In genomic region chr8:46409296-46409695, GRCm38 (mm10) we compare ENCODE assay signal across 19 mouse cellular contexts.
DNase-seq lines count a peak whose midpoint lies in the region; ATAC-seq and TF ChIP-seq lines count a peak whose summit lies in the region.
"Had no signal": no experiment of that assay in that cellular context is flagged by ENCODE, and none has a peak within 500 bp of the region (broad histone marks: within the 10 kb centered on the region; RNA-seq: fewer than 3 reads in every experiment).

No protein-coding gene starts in this region.

- TF ChIP-seq POLR2A in heart, adult 2 months (IDR thresholded peaks at IDR 0.05; ENCODE audit: insufficient read depth, low read depth, low read length), result no peak

- H3K9me3 ChIP-seq in intestine, embryonic 14.5 days (ENCODE audit: control insufficient read depth, low read length), result no peaks in the 10 kb centered on the region
- no peaks in the 10 kb centered on the region for H3K9me3 ChIP-seq in kidney, postnatal 0 days (replicated peaks; ENCODE audit: low read length)
- H3K9me3 ChIP-seq in liver, embryonic 16.5 days (replicated peaks; ENCODE audit: control insufficient read depth, low read length), result no peaks in the 10 kb centered on the region
- no peaks in the 10 kb centered on the region for H3K9me3 ChIP-seq in limb, embryonic 10.5 days (replicated peaks)
- H3K9me3 ChIP-seq in midbrain, embryonic 13.5 days, result no peaks in the 10 kb centered on the region
- H3K9me3 ChIP-seq: limb, embryonic 13.5 days; midbrain, embryonic 12.5 days; neural tube, embryonic 15.5 days had no signal

- DNase-seq in intestine, embryonic 14.5 days (ENCODE audit: low spot score), result peak; percentile 62
- peak; percentile 85 for DNase-seq in kidney, adult 11 months
- DNase-seq in kidney, postnatal 0 days (ENCODE audit: low spot score), result peak; percentile 42
- DNase-seq in heart, adult 2 months, result no peak
- no peak for DNase-seq in spleen, postnatal 10 days (ENCODE audit: low spot score in 2 of 2)
- DNase-seq in limb, embryonic 10.5 days (ENCODE audit: low spot score), result no peak
- DNase-seq: adrenal gland, postnatal 36 days; B cell, adult 2 months; cerebellum, adult 9-10 months; gastrocnemius, postnatal 14 days; heart, postnatal 36 days; thymus, adult 2 months had no signal

- no peaks in the 10 kb centered on the region for H3K27me3 ChIP-seq in intestine, embryonic 14.5 days (replicated peaks; ENCODE audit: control insufficient read depth, insufficient read depth, low read length)
- H3K27me3 ChIP-seq in kidney, postnatal 0 days (ENCODE audit: insufficient read depth, low read length), result no peaks in the 10 kb centered on the region
- no peaks in the 10 kb centered on the region for H3K27me3 ChIP-seq in liver, embryonic 16.5 days (ENCODE audit: control insufficient read depth, insufficient read depth, low read depth, low read length)
- no peaks in the 10 kb centered on the region for H3K27me3 ChIP-seq in heart, adult 2 months (ENCODE audit: control insufficient read depth, insufficient read depth, low read length)
- no peaks in the 10 kb centered on the region for H3K27me3 ChIP-seq in limb, embryonic 10.5 days (ENCODE audit: low read depth, poor library complexity, severe bottlenecking)
- no peaks in the 10 kb centered on the region for H3K27me3 ChIP-seq in midbrain, embryonic 13.5 days
- H3K27me3 ChIP-seq: heart, embryonic 12.5 days; limb, embryonic 13.5 days; midbrain, embryonic 12.5 days; neural tube, embryonic 15.5 days had no signal

- ATAC-seq in intestine, embryonic 14.5 days (replicated peaks; ENCODE audit: low FRiP score, low TSS enrichment, low read depth), result peak; percentile 86
- peak; percentile 87 for ATAC-seq in kidney, postnatal 0 days (replicated peaks; ENCODE audit: low FRiP score, low read depth)
- peak; percentile 85 for ATAC-seq in liver, embryonic 16.5 days (ENCODE audit: low read depth)
- no peak for ATAC-seq in midbrain, embryonic 13.5 days
- ATAC-seq: hindbrain, embryonic 16.5 days had no signal

- intact Hi-C loops in heart, adult 2 months (cut with DNase I), result no loop called here

- H3K4me2 ChIP-seq in intestine, embryonic 14.5 days (ENCODE audit: low read length), result no peak overlapping the region
- H3K4me2 ChIP-seq in kidney, postnatal 0 days (ENCODE audit: low read length), result no peak overlapping the region
- H3K4me2 ChIP-seq in liver, embryonic 16.5 days (ENCODE audit: low read depth, low read length), result no peak overlapping the region
- no peak overlapping the region for H3K4me2 ChIP-seq in midbrain, embryonic 13.5 days (replicated peaks)
- H3K4me2 ChIP-seq: heart, embryonic 12.5 days; limb, embryonic 13.5 days; midbrain, embryonic 12.5 days; neural tube, embryonic 15.5 days had no signal

- H3K4me1 ChIP-seq in intestine, embryonic 14.5 days (replicated peaks; ENCODE audit: control insufficient read depth, insufficient read depth, low read length), result no peaks in the 10 kb centered on the region
- no peaks in the 10 kb centered on the region for H3K4me1 ChIP-seq in kidney, postnatal 0 days (replicated peaks; ENCODE audit: insufficient read depth, low read length)
- H3K4me1 ChIP-seq in liver, embryonic 16.5 days (ENCODE audit: control insufficient read depth, low read depth, low read length), result no peaks in the 10 kb centered on the region; the same call in 1 of the 2 replicates
- H3K4me1 ChIP-seq in heart, adult 2 months (ENCODE audit: control insufficient read depth, insufficient read depth, low read length), result peaks cover 2% of the 10 kb centered on the region; the same call in 1 of the 2 replicates
- no peaks in the 10 kb centered on the region for H3K4me1 ChIP-seq in limb, embryonic 10.5 days
- H3K4me1 ChIP-seq in midbrain, embryonic 13.5 days (replicated peaks), result no peaks in the 10 kb centered on the region
- H3K4me1 ChIP-seq: heart, embryonic 12.5 days; limb, embryonic 13.5 days; midbrain, embryonic 12.5 days; neural tube, embryonic 15.5 days had no signal

- 36% methylated on average over 2 of the region's 2 CpGs for WGBS in intestine, embryonic 14.5 days
- WGBS in kidney, postnatal 0 days, result 10% methylated on average over 2 of the region's 2 CpGs
- 19% methylated on average over 2 of the region's 2 CpGs for WGBS in liver, embryonic 16.5 days (ENCODE audit: insufficient replicate concordance)
- 42% methylated on average over 2 of the region's 2 CpGs for WGBS in heart, adult 2 months
- 31% methylated on average over 2 of the region's 2 CpGs for WGBS in limb, embryonic 10.5 days
- 66% methylated on average over 2 of the region's 2 CpGs for whole genome bisulfite sequencing in midbrain, embryonic 13.5 days

- no peak overlapping the region for H3K9ac ChIP-seq in intestine, embryonic 14.5 days (ENCODE audit: low read length)
- no peak overlapping the region for H3K9ac ChIP-seq in kidney, postnatal 0 days (ENCODE audit: low read depth, low read length)
- H3K9ac ChIP-seq in liver, embryonic 16.5 days (ENCODE audit: low read depth, low read length), result no peak overlapping the region
- H3K9ac ChIP-seq in heart, adult 2 months (ENCODE audit: low read depth, low read length), result no peak overlapping the region
- H3K9ac ChIP-seq in midbrain, embryonic 13.5 days (replicated peaks), result no peak overlapping the region
- H3K9ac ChIP-seq: heart, embryonic 12.5 days; limb, embryonic 13.5 days; midbrain, embryonic 12.5 days; neural tube, embryonic 15.5 days had no signal

- no peaks in the 10 kb centered on the region for H3K36me3 ChIP-seq in intestine, embryonic 14.5 days (ENCODE audit: control insufficient read depth, insufficient read depth, low read length)
- no peaks in the 10 kb centered on the region for H3K36me3 ChIP-seq in kidney, postnatal 0 days (ENCODE audit: insufficient read depth, low read length)
- H3K36me3 ChIP-seq in liver, embryonic 16.5 days (ENCODE audit: control insufficient read depth, insufficient read depth), result no peaks in the 10 kb centered on the region
- H3K36me3 ChIP-seq in heart, adult 2 months (ENCODE audit: control insufficient read depth, insufficient read depth, low read length), result peaks cover 2% of the 10 kb centered on the region; the same call in 1 of the 2 replicates
- no peaks in the 10 kb centered on the region for H3K36me3 ChIP-seq in limb, embryonic 10.5 days
- H3K36me3 ChIP-seq in midbrain, embryonic 13.5 days, result no peaks in the 10 kb centered on the region
- H3K36me3 ChIP-seq: heart, embryonic 12.5 days; limb, embryonic 13.5 days; midbrain, embryonic 12.5 days; neural tube, embryonic 15.5 days had no signal

- TF ChIP-seq EP300 in heart, adult 2 months (IDR thresholded peaks at IDR 0.05; ENCODE audit: insufficient read depth, low read depth, low read length), result no peak

- TF ChIP-seq CTCF in kidney, postnatal 0 days (IDR thresholded peaks at IDR 0.05; ENCODE audit: low read depth), result no peak
- no peak for TF ChIP-seq CTCF in heart, adult 2 months (IDR thresholded peaks at IDR 0.05)

- H3K4me3 ChIP-seq in intestine, embryonic 14.5 days (ENCODE audit: low read depth, low read length), result no peak overlapping the region
- H3K4me3 ChIP-seq in kidney, postnatal 0 days (replicated peaks; ENCODE audit: low read depth, low read length), result no peak overlapping the region
- no peak overlapping the region for H3K4me3 ChIP-seq in liver, embryonic 16.5 days (ENCODE audit: low read depth, low read length)
- no peak overlapping the region for H3K4me3 ChIP-seq in heart, adult 2 months
- no peak overlapping the region for H3K4me3 ChIP-seq in limb, embryonic 10.5 days
- H3K4me3 ChIP-seq in midbrain, embryonic 13.5 days (replicated peaks), result no peak overlapping the region
- H3K4me3 ChIP-seq: heart, embryonic 12.5 days; limb, embryonic 13.5 days; midbrain, embryonic 12.5 days; neural tube, embryonic 15.5 days had no signal

- no peak overlapping the region for H3K27ac ChIP-seq in intestine, embryonic 14.5 days (ENCODE audit: low read depth)
- 0 out of 2 replicates have a peak overlapping the region, but pooled peaks have one; percentile 56 for H3K27ac ChIP-seq in kidney, postnatal 0 days
- H3K27ac ChIP-seq in liver, embryonic 16.5 days (ENCODE audit: low read length), result peak overlapping the region; percentile 58; the same call in 1 of the 2 replicates
- no peak overlapping the region for H3K27ac ChIP-seq in heart, adult 2 months
- no peak overlapping the region for H3K27ac ChIP-seq in limb, embryonic 10.5 days
- no peak overlapping the region for H3K27ac ChIP-seq in midbrain, embryonic 13.5 days
- H3K27ac ChIP-seq: limb, embryonic 13.5 days; midbrain, embryonic 12.5 days; neural tube, embryonic 15.5 days had no signal

- no peaks in the 10 kb centered on the region for H3K79me2 ChIP-seq in heart, adult 2 months (replicated peaks; ENCODE audit: control insufficient read depth, insufficient read depth, low read length)

Comparison
In these comparisons a context has a peak if more than half of its experiments do, and no peak if none do; other contexts are left out.
1. DNase-seq: peak in intestine, embryonic 14.5 days (single experiment), kidney, adult 11 months (single experiment) and kidney, postnatal 0 days (single experiment); none in heart, adult 2 months (0 of 2), spleen, postnatal 10 days (0 of 2) and limb, embryonic 10.5 days (single experiment).
2. H3K27ac ChIP-seq: peak in kidney, postnatal 0 days (single experiment) and liver, embryonic 16.5 days (single experiment); none in intestine, embryonic 14.5 days (single experiment), heart, adult 2 months (single experiment), limb, embryonic 10.5 days (single experiment) and midbrain, embryonic 13.5 days (single experiment).